Mouse (Mus musculus): Measurements from ENCODE around the gene Gm49395. TPM values are rescaled to one million over a fixed set of nuclear protein-coding genes. Genes with fewer than 3 reads are reported as not detected.

Gene Gm49395
- total and polyA plus RNA-seq, 2 experiments from 2014 or later: 3.4 TPM; not detected in 1

DNA sequence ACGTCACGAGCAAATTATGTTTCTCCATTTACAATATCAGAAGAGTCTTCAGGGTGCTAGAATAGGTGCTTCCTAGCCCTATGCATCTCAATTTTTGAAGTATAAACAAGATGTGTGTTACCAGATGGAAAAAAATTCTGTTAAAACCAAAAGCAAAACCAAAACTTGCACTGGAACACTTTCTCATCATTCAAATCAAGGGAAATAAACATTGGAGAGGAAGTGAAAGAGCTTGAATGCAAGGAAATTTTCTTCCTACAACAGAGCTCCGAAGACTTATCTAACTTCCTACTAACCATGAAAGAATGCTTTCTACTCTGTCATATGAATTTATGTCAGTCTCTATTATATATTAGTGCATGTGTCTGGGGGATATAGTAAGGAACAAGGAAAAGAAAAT lies 35.0 kb upstream of the Gm49395 start:
- no peaks in the 10 kb centered on the region for H3K9me3 ChIP-seq (ENCODE audit: low read length)
- H3K36me3 ChIP-seq (ENCODE audit: insufficient read depth, low read length): no peaks in the 10 kb centered on the region
- no peaks in the 10 kb centered on the region for H3K4me1 ChIP-seq (ENCODE audit: insufficient read depth, low read length)
- no peak for TF ChIP-seq CTCF (IDR thresholded peaks at IDR 0.05)
- DNase-seq (ENCODE audit: low spot score) (no peak), ATAC-seq (ENCODE audit: low FRiP score) (no peak)
- H3K27ac ChIP-seq (ENCODE audit: low read depth, low read length): no peak overlapping the region
- no peaks in the 10 kb centered on the region for H3K27me3 ChIP-seq (ENCODE audit: insufficient read depth, low read length)
- WGBS: 86% methylated on average over 3 of the region's 3 CpGs
- no peak overlapping the region for H3K9ac ChIP-seq (replicated peaks; ENCODE audit: low read length, poor library complexity, severe bottlenecking)
- H3K4me3 ChIP-seq (ENCODE audit: low read depth, low read length): no peak overlapping the region
- H3K4me2 ChIP-seq (ENCODE audit: low read depth, low read length, poor library complexity, severe bottlenecking): no peak overlapping the region

DNA sequence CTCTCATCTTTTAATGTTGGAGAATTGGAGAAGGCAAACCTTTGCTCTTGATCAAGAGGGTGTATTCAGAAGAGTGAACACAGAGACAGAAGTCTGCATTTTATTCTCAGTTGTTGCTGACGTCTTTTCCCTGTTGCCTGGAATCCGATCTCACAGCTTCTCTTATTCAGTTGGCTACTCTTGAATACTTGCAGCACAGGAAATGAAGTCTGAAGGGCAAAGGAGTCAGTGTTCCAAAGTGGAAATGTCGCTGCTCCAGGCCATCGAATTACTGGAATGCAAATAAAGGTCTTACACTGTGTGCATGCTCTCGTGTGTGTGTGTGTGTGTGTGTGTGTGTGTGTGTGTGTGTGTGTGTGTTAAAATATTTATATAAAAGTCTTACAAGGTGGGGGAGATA lies 30.7 kb upstream of the Gm49395 start:
- Histone ChIP-seq H3K9ac (replicated peaks; ENCODE audit: low read length, poor library complexity, severe bottlenecking) (no peak overlapping the region), H3K4me3 (ENCODE audit: low read depth, low read length) (no peak overlapping the region), H3K36me3 (ENCODE audit: insufficient read depth, low read length) (no peaks in the 10 kb centered on the region), H3K27ac (ENCODE audit: low read depth, low read length) (no peak overlapping the region), H3K27me3 (ENCODE audit: insufficient read depth, low read length) (no peaks in the 10 kb centered on the region), H3K4me2 (ENCODE audit: low read depth, low read length, poor library complexity, severe bottlenecking) (no peak overlapping the region), H3K4me1 (ENCODE audit: insufficient read depth, low read length) (no peaks in the 10 kb centered on the region), H3K9me3 (ENCODE audit: low read length) (no peaks in the 10 kb centered on the region)
- 32% methylated on average over 5 of the region's 5 CpGs for WGBS
- no peak for DNase-seq (ENCODE audit: low spot score)
- TF ChIP-seq CTCF (IDR thresholded peaks at IDR 0.05): no peak
- ATAC-seq (ENCODE audit: low FRiP score): no peak

DNA sequence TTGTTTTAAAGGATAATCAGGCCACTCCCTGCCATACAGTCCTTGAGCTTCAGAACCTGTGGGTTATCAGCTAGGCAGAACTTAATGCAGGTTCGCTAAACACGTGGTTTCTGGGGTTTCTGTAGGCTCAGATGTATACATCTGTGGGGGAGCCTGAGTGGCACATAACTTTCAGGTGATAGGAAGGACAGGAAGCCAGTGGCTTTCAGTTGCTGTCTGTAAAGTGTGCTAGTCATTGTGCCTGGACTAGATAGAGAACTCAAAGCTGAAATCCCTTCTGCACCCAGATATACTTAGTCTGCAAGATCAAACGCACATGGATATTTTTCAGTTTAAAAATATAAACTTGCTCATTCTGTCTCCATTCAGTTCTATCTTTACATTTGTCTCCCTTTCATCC lies 29.7 kb upstream of the Gm49395 start:
- no peaks in the 10 kb centered on the region for H3K4me1 ChIP-seq (ENCODE audit: insufficient read depth, low read length)
- H3K9me3 ChIP-seq (ENCODE audit: low read length): no peaks in the 10 kb centered on the region
- 78% methylated on average over 3 of the region's 3 CpGs for WGBS
- ATAC-seq (ENCODE audit: low FRiP score) (no peak), DNase-seq (ENCODE audit: low spot score) (no peak)
- no peaks in the 10 kb centered on the region for H3K27me3 ChIP-seq (ENCODE audit: insufficient read depth, low read length)
- H3K27ac ChIP-seq (ENCODE audit: low read depth, low read length): no peak overlapping the region
- no peaks in the 10 kb centered on the region for H3K36me3 ChIP-seq (ENCODE audit: insufficient read depth, low read length)
- H3K9ac ChIP-seq (replicated peaks; ENCODE audit: low read length, poor library complexity, severe bottlenecking): no peak overlapping the region
- no peak overlapping the region for H3K4me3 ChIP-seq (ENCODE audit: low read depth, low read length)
- H3K4me2 ChIP-seq (ENCODE audit: low read depth, low read length, poor library complexity, severe bottlenecking): no peak overlapping the region
- no peak for TF ChIP-seq CTCF (IDR thresholded peaks at IDR 0.05)

DNA sequence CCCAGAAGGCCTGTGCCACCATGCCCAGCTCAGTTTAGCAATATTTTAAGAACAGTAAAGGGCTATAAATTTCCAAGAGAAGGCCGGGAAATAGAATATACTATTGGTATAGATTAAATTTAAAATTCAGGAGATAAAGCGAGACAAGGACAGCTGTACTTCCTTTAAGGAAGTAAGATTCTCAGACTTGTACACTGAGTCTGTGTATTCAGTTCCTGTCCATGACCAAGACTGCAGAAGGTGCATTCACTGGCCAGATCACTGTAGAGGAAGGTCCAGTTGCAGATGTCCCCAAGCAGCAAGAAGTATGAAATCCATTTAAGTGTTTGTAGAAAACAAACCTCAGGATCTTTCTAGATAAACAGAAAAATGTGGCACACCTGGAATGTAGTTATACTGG lies 28.3 kb upstream of the Gm49395 start:
- Histone ChIP-seq H3K4me1 (ENCODE audit: insufficient read depth, low read length) (no peaks in the 10 kb centered on the region), H3K36me3 (ENCODE audit: insufficient read depth, low read length) (no peaks in the 10 kb centered on the region), H3K4me2 (ENCODE audit: low read depth, low read length, poor library complexity, severe bottlenecking) (no peak overlapping the region), H3K27ac (ENCODE audit: low read depth, low read length) (no peak overlapping the region), H3K27me3 (ENCODE audit: insufficient read depth, low read length) (no peaks in the 10 kb centered on the region), H3K9ac (replicated peaks; ENCODE audit: low read length, poor library complexity, severe bottlenecking) (no peak overlapping the region), H3K9me3 (ENCODE audit: low read length) (no peaks in the 10 kb centered on the region), H3K4me3 (ENCODE audit: low read depth, low read length) (no peak overlapping the region)
- no peak for DNase-seq (ENCODE audit: low spot score)
- WGBS: 93% methylated on average over 2 of the region's 2 CpGs
- no peak for TF ChIP-seq CTCF (IDR thresholded peaks at IDR 0.05)
- ATAC-seq (ENCODE audit: low FRiP score): no peak

DNA sequence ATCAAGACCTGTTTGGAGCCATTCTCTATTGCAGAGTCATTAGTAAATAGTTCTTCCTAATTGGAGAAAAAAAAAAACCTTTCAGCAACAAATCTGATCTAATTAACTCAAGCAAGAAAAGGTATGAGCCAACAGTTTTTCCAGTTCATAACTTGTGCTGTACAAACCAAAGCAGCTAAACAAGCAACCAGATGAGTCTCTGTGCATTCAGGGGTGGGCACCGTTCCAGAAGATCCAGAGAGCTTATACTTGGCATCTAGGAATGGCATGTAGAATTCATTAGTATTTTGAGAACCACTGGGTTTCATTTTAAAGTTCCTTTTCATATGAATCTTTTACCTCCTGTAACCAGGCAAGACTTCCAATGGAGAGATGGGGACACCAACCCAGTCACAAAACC lies 26.1 kb upstream of the Gm49395 start:
- Histone ChIP-seq H3K36me3 (ENCODE audit: insufficient read depth, low read length) (no peaks in the 10 kb centered on the region), H3K4me3 (ENCODE audit: low read depth, low read length) (no peak overlapping the region)

DNA sequence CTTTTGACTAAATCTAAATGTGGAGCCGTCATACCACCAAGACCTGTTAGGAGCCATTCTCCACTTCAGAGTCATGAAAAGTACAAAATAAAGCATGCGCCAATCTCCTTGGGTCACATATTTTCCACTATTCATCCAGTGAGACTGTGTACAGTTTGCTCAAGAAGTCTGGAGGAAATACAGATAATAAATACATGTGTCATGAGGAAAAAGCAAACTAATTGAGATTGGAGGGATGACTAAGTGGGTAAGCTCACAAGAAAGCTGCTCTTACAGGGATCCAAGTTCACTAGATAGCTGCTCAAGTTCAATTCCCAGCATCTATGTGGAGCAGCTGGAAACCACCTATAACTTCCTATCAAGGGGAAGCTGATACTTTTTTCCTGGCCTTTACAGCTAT lies 24.8 kb upstream of the Gm49395 start:
- no peak overlapping the region for H3K4me3 ChIP-seq (ENCODE audit: low read depth, low read length)
- no peaks in the 10 kb centered on the region for H3K36me3 ChIP-seq (ENCODE audit: insufficient read depth, low read length)
- no peak overlapping the region for H3K4me2 ChIP-seq (ENCODE audit: low read depth, low read length, poor library complexity, severe bottlenecking)
- H3K4me1 ChIP-seq (ENCODE audit: insufficient read depth, low read length): no peaks in the 10 kb centered on the region
- H3K27ac ChIP-seq (ENCODE audit: low read depth, low read length): no peak overlapping the region
- no peak for TF ChIP-seq CTCF (IDR thresholded peaks at IDR 0.05)
- DNase-seq (ENCODE audit: low spot score): no peak
- no peaks in the 10 kb centered on the region for H3K27me3 ChIP-seq (ENCODE audit: insufficient read depth, low read length)
- ATAC-seq (ENCODE audit: low FRiP score): no peak
- no peaks in the 10 kb centered on the region for H3K9me3 ChIP-seq (ENCODE audit: low read length)
- H3K9ac ChIP-seq (replicated peaks; ENCODE audit: low read length, poor library complexity, severe bottlenecking): no peak overlapping the region
- WGBS: 97% methylated on average over 2 of the region's 2 CpGs

More for the DNA sequence above, 26.1 kb upstream of the Gm49395 start:
- no peak overlapping the region for H3K9ac ChIP-seq (replicated peaks; ENCODE audit: low read length, poor library complexity, severe bottlenecking)
- H3K27ac ChIP-seq (ENCODE audit: low read depth, low read length): no peak overlapping the region
- no peak overlapping the region for H3K4me2 ChIP-seq (ENCODE audit: low read depth, low read length, poor library complexity, severe bottlenecking)
- no peaks in the 10 kb centered on the region for H3K9me3 ChIP-seq (ENCODE audit: low read length)
- ATAC-seq (ENCODE audit: low FRiP score) (no peak), DNase-seq (ENCODE audit: low spot score) (no peak)
- WGBS: 95% methylated on average over 1 of the region's 1 CpGs
- TF ChIP-seq CTCF (IDR thresholded peaks at IDR 0.05): no peak
- no peaks in the 10 kb centered on the region for H3K27me3 ChIP-seq (ENCODE audit: insufficient read depth, low read length)
- H3K4me1 ChIP-seq (ENCODE audit: insufficient read depth, low read length): no peaks in the 10 kb centered on the region

All from midbrain, postnatal 0 days (tissue).